Mouse (Mus musculus) ES-E14 (cell line): ENCODE results near the gene Zfp541.

ENCODE experiments used
- CHD2 ChIP-seq: IDR thresholded peaks from 2 replicates; pipeline ENCODE4 v1.6.1; 2014; ENCODE audit warnings: mild to moderate bottlenecking, low read depth, low read length, inconsistent platforms
- ZC3H11A ChIP-seq: IDR thresholded peaks from 2 replicates; pipeline ENCODE4 v1.6.1; 2012; ENCODE audit warnings: low read depth, mild to moderate bottlenecking, inconsistent platforms, low read length, borderline replicate concordance

GRCm38 (mm10) chr7:16111284-16112090 lies 49.9 kb downstream of the Zfp541 start:
- TF ChIP-seq CHD2 (no peak), ZC3H11A (no peak)
